Mouse (Mus musculus) CH12.LX (cell line): ENCODE data around the gene Fam114a1. TPM values are rescaled to one million over a fixed set of nuclear protein-coding genes. Genes with fewer than 3 reads are reported as not detected.

ENCODE experiments used
- DNase-seq: peaks from one replicate; pipeline ENCODE4 v3.0.0-alpha.2; 2013; ENCODE audit errors: extremely low read depth
- H3K27ac ChIP-seq: 2 replicates; pipeline ENCODE4 v1.5.1; 2012; ENCODE audit warnings: low read depth, mild to moderate bottlenecking, control low read depth, moderate library complexity; ENCODE audit not compliant: insufficient read depth
- H3K27me3 ChIP-seq: replicated peaks from 2 replicates; pipeline ENCODE3; 2012; ENCODE audit warnings: inconsistent platforms
- H3K36me3 ChIP-seq, 2 experiments: replicated peaks in 1 of 2; 2 replicates each; pipeline versions ENCODE3 to v1.6.1; 2012; ENCODE audit warnings: inconsistent platforms in 1 of 2, low read length in 1 of 2, mild to moderate bottlenecking in 1 of 2, mixed read lengths in 1 of 2, moderate library complexity in 1 of 2; ENCODE audit not compliant: control insufficient read depth in 1 of 2, insufficient read depth in 1 of 2
- H3K4me1 ChIP-seq, 2 experiments: 2 replicates each; pipeline ENCODE4 v1.6.1; 2012; ENCODE audit warnings: inconsistent platforms in 1 of 2, moderate library complexity in 1 of 2; ENCODE audit not compliant: insufficient read depth in 2 of 2, control insufficient read depth in 1 of 2
- H3K4me2 ChIP-seq: 2 replicates; pipeline ENCODE4 v1.6.1; 2012; ENCODE audit warnings: low read depth, mild to moderate bottlenecking, control low read depth; ENCODE audit not compliant: poor library complexity, insufficient read depth, severe bottlenecking
- H3K4me3 ChIP-seq, 3 experiments: fragments of 150-350 bp in 1 of 3; sonication (generic) in 1 of 3; replicated peaks in 1 of 3; 2 replicates each; pipeline versions ENCODE3 to v1.5.1; 2011 to 2012; ENCODE audit warnings: low read depth in 2 of 3, low read length in 2 of 3, mild to moderate bottlenecking in 2 of 3, moderate library complexity in 2 of 3, control low read depth in 1 of 3, improper control_type of control experiment in 1 of 3, inconsistent platforms in 1 of 3, mixed read lengths in 1 of 3; ENCODE audit not compliant: poor library complexity in 1 of 3
- H3K79me2 ChIP-seq: replicated peaks from 2 replicates; pipeline ENCODE4 v1.6.1; 2012; ENCODE audit warnings: mild to moderate bottlenecking, moderate library complexity; ENCODE audit not compliant: control insufficient read depth, poor library complexity, insufficient read depth, severe bottlenecking; ENCODE audit errors: extremely low read depth
- H3K9ac ChIP-seq: 2 replicates; pipeline ENCODE4 v1.6.1; 2012; ENCODE audit warnings: low read depth, mild to moderate bottlenecking, control low read depth, moderate library complexity; ENCODE audit not compliant: insufficient read depth
- H3K9me3 ChIP-seq: replicated peaks from 2 replicates; pipeline ENCODE3; 2012; ENCODE audit warnings: low read length, inconsistent platforms, mixed read lengths
- BHLHE40 ChIP-seq: IDR thresholded peaks from 2 replicates; pipeline ENCODE4 v1.6.1; 2011; ENCODE audit warnings: mild to moderate bottlenecking, low read depth, low read length, improper control_type of control experiment
- CHD1 ChIP-seq: IDR thresholded peaks from 2 replicates; pipeline ENCODE4 v1.6.1; 2012; ENCODE audit warnings: low read depth, low read length, improper control_type of control experiment, inconsistent platforms
- ETS1 ChIP-seq: conservative IDR thresholded peaks from 2 replicates; pipeline ENCODE4 v1.6.1; 2012; ENCODE audit warnings: low read depth, mild to moderate bottlenecking, inconsistent platforms, low read length, improper control_type of control experiment, moderate library complexity
- GABPA ChIP-seq: IDR thresholded peaks from 2 replicates; pipeline ENCODE4 v1.6.1; 2012; ENCODE audit warnings: low read depth, low read length, improper control_type of control experiment, inconsistent platforms; ENCODE audit not compliant: insufficient replicate concordance
- IRF4 ChIP-seq: IDR thresholded peaks from 2 replicates; pipeline ENCODE4 v1.6.1; 2014; ENCODE audit warnings: low read depth, mild to moderate bottlenecking, inconsistent platforms, low read length, improper control_type of control experiment
- JUN ChIP-seq: IDR thresholded peaks from 2 replicates; pipeline ENCODE4 v1.6.1; 2011; ENCODE audit warnings: low read depth, mild to moderate bottlenecking, low read length, improper control_type of control experiment, moderate library complexity; ENCODE audit not compliant: insufficient read depth
- MAFK ChIP-seq: IDR thresholded peaks from 2 replicates; pipeline ENCODE4 v1.6.1; 2011; ENCODE audit warnings: low read length, improper control_type of control experiment; ENCODE audit not compliant: insufficient replicate concordance
- MAZ ChIP-seq: IDR thresholded peaks from 2 replicates; pipeline ENCODE4 v1.6.1; 2012; ENCODE audit warnings: low read depth, mild to moderate bottlenecking, inconsistent platforms, low read length, improper control_type of control experiment, moderate library complexity
- MEF2A ChIP-seq: IDR thresholded peaks from 2 replicates; pipeline ENCODE4 v1.6.1; 2014; ENCODE audit warnings: low read depth, mild to moderate bottlenecking, inconsistent platforms, low read length, improper control_type of control experiment, borderline replicate concordance
- MXI1 ChIP-seq: IDR thresholded peaks from 2 replicates; pipeline ENCODE4 v1.6.1; 2011; ENCODE audit warnings: mild to moderate bottlenecking, low read depth, low read length, improper control_type of control experiment
- POLR2AphosphoS2 ChIP-seq: IDR thresholded peaks from 2 replicates; pipeline ENCODE4 v1.6.1; 2011; ENCODE audit warnings: low read depth, low read length, improper control_type of control experiment
- SIN3A ChIP-seq: IDR thresholded peaks from 2 replicates; pipeline ENCODE4 v1.6.1; 2012; ENCODE audit warnings: low read length, improper control_type of control experiment, inconsistent platforms
- USF1 ChIP-seq: IDR thresholded peaks from 2 replicates; pipeline ENCODE4 v1.6.1; 2014; ENCODE audit warnings: low read depth, mild to moderate bottlenecking, inconsistent platforms, low read length, improper control_type of control experiment
- ZMIZ1 ChIP-seq: IDR thresholded peaks from 2 replicates; pipeline ENCODE4 v1.6.1; 2012; ENCODE audit warnings: low read depth, mild to moderate bottlenecking, inconsistent platforms, low read length, improper control_type of control experiment
- dilution Hi-C: fragments of 300-500 bp; cut with MboI; formaldehyde crosslinking; loops from 2 replicates; pipeline ENCODE4 v1.14.3; 2020; ENCODE audit warnings: low sequenced_read_pairs; ENCODE audit not compliant: extremely low pct_unique_long_range_greater_than_20kb, extremely low pct_ligation_motif_present
- in situ Hi-C: fragments of 300-500 bp; cut with MboI; formaldehyde crosslinking; loops from 3 replicates; pipeline ENCODE4 v1.14.3; 2019; ENCODE audit warnings: low sequenced_read_pairs, low pct_ligation_motif_present, low pct_unique_long_range_greater_than_20kb, mixed read lengths
- polyA plus RNA-seq: library from polyadenylated mRNA; unstranded; fragments of >175 nt; gene quantifications from 2 replicates; pipeline ENCODE4 v1.2.1, GENCODE M21; 2012; ENCODE audit warnings: low read depth; ENCODE audit not compliant: insufficient read length
- total RNA-seq, 2 experiments: library from RNA; depleted of rRNA; stranded (reverse); fragments of 300-350 nt in 1 of 2; fragments of >200 nt in 1 of 2; gene quantifications; 2 replicates each; pipeline ENCODE4 v1.2.3; 2012 to 2014

The Fam114a1 gene
- total and polyA plus RNA-seq, 3 experiments = 0.12 to 0.47 (median 0.27) TPM

DNA sequence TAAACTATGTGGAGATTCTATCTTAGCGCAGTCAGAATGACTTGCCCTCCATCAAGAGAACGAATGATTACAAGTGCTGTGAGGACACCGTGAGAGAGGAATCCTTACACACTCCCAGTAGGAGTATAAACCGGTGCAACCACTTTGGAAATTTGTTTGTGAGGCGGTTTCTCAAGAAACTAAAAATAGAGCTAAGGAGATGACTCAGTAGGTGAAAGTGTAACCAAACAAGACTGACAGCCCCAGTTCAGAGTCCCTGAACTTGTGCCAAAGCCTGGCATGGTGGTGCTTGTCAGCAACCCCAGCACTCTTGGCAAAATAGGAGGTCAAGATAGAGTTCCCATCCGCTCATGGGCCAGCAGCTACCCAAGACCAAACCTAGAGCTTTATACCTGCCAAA is 116.7 kb downstream of the Fam114a1 start:
- no peak for TF ChIP-seq USF1
- no peak for TF ChIP-seq MXI1
- no peak for TF ChIP-seq GABPA
- TF ChIP-seq MEF2A = peak; percentile 94
- TF ChIP-seq BHLHE40 = 0 out of 2 replicates have a peak, but pooled peaks have one; percentile 13
- peak; percentile 59 for TF ChIP-seq ETS1
- TF ChIP-seq SIN3A = no peak
- TF ChIP-seq IRF4 = peak; percentile 29; the same call in 1 of the 2 replicates
- TF ChIP-seq JUN = 0 out of 2 replicates have a peak, but pooled peaks have one; percentile 7
- in situ Hi-C loops = no loop called here
- H3K4me3 ChIP-seq = no peak overlapping the region
- no peaks in the 10 kb centered on the region for H3K27me3 ChIP-seq
- H3K9ac ChIP-seq = no peak overlapping the region
- no peaks in the 10 kb centered on the region for H3K9me3 ChIP-seq
- no peak overlapping the region for H3K27ac ChIP-seq
- dilution Hi-C loops = no loop called here
- H3K4me2 ChIP-seq = peak overlapping the region; percentile 65; the same call in 1 of the 2 replicates
- no peaks in the 10 kb centered on the region for H3K36me3 ChIP-seq
- peaks cover 9% of the 10 kb centered on the region for H3K79me2 ChIP-seq
- peaks cover 12 to 66% of the 10 kb centered on the region in 2 experiments; a peak in 3 of 4 replicates for H3K4me1 ChIP-seq
- no peak for DNase-seq

DNA sequence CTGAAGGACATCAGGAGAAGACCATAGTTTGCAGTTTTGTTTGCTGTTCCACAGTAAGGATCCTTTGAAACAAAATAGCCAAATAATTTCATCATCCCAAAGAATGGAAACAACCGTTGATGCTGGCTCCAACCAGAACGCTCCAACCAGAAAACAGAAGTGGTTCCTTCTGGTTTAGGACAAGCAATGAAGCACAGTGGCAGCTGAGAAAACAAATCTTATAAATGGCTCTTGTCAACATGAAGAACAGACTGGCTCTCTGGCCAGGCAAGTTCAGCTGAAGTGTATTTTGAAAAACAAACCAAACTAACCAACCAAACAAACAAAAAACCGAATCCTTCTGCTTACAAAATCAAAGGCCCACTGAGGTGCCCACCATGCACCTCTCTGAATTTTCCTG is 119.8 kb downstream of the Fam114a1 start:
- TF ChIP-seq CHD1 (no peak), ZMIZ1 (no peak), IRF4 (no peak), MXI1 (no peak), MAFK (no peak), MAZ (no peak), POLR2AphosphoS2 (no peak), GABPA (no peak), SIN3A (no peak)

More for the DNA sequence above, 119.8 kb downstream of the Fam114a1 start:
- Histone ChIP-seq H3K4me3 (peak overlapping the region in 2 of 3 experiments; percentile 2 to 81), H3K79me2 (peaks cover 6% of the 10 kb centered on the region), H3K4me1 (peaks cover 12 to 54% of the 10 kb centered on the region in 2 experiments; a peak in 3 of 4 replicates), H3K27me3 (no peaks in the 10 kb centered on the region), H3K9me3 (no peaks in the 10 kb centered on the region), H3K4me2 (peak overlapping the region; percentile 56; the same call in 1 of the 2 replicates), H3K9ac (peak overlapping the region; percentile 33; the same call in 1 of the 2 replicates), H3K36me3 (no peaks in the 10 kb centered on the region), H3K27ac (no peak overlapping the region)
- in situ Hi-C loops = no loop called here
- dilution Hi-C loops = no loop called here
- DNase-seq = no peak
